ENCODE assay signal across 9 mouse cellular contexts in the genomic region with DNA sequence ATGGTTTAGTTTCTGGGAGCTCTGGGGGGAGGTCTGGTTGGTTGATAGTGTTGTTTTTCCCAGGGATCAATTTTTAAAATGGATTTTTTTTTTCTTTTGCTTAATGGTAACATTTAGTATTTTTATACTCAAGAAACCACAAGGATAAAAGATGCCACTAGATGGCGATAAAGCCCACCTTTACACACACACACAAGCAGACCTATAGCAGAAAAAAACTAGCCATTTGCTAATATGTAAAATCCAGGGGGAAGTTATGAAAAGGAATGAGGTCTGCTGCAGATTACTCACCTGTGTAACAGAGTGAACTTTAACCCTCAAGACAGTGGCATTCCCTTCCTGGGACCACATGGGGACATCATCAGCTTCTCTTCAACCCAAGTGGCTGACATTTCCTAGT. TPM values are rescaled to one million over a fixed set of nuclear protein-coding genes. Genes with fewer than 3 reads are reported as not detected.
A peak's percentile ranks its signal among the peaks of the same experiment; 100 is the strongest.
DNase-seq lines count a peak whose midpoint lies in the region; ATAC-seq lines count a peak whose summit lies in the region.
"Had no signal": no experiment of that assay in that cellular context is flagged by ENCODE, and none has a peak within 500 bp of the region (broad histone marks: within the 10 kb centered on the region; RNA-seq: fewer than 3 reads in every experiment).

No protein-coding gene starts in this region.

- H3K9ac ChIP-seq in hindbrain, embryonic 16.5 days (ENCODE audit: low read depth, low read length) = no peak overlapping the region
- H3K9ac ChIP-seq: midbrain, embryonic 12.5 days had no signal

- no peak overlapping the region for H3K4me2 ChIP-seq in hindbrain, embryonic 16.5 days (ENCODE audit: low read length)
- H3K4me2 ChIP-seq: midbrain, embryonic 12.5 days had no signal

- no peaks in the 10 kb centered on the region for H3K27me3 ChIP-seq in hindbrain, embryonic 16.5 days (replicated peaks; ENCODE audit: control insufficient read depth, insufficient read depth, low read length)
- H3K27me3 ChIP-seq: midbrain, embryonic 12.5 days had no signal

- peak; percentile 74 for ATAC-seq in hindbrain, embryonic 16.5 days
- ATAC-seq in monocyte, adult 5-6 weeks (replicated peaks; ENCODE audit: insufficient number of reproducible peaks, low FRiP score, low TSS enrichment, poor library complexity, severe bottlenecking) = no peak

- DNase-seq in adrenal gland, adult 2 months = peak; percentile 18
- no peak for DNase-seq in adrenal gland, postnatal 4 days (ENCODE audit: low spot score in 2 of 2)
- peak; percentile 43 for DNase-seq in left cerebral cortex, adult 11 months (ENCODE audit: low spot score)
- DNase-seq in left cerebral cortex, adult 8-10 months (ENCODE audit: low spot score in 2 of 2) = no peak
- peak; percentile 52 for DNase-seq in brain, embryonic 18.5 days (ENCODE audit: low read depth, low spot score)
- DNase-seq in lung, postnatal 25 days (ENCODE audit: low spot score) = peak; percentile 49

- no peak overlapping the region for H3K4me3 ChIP-seq in hindbrain, embryonic 16.5 days (ENCODE audit: low read length)
- H3K4me3 ChIP-seq: midbrain, embryonic 12.5 days had no signal

- no peaks in the 10 kb centered on the region for H3K9me3 ChIP-seq in hindbrain, embryonic 16.5 days (ENCODE audit: control insufficient read depth, low read length)
- H3K9me3 ChIP-seq: midbrain, embryonic 12.5 days had no signal

- H3K27ac ChIP-seq in hindbrain, embryonic 16.5 days (ENCODE audit: low read depth, low read length) = no peak overlapping the region
- H3K27ac ChIP-seq: midbrain, embryonic 12.5 days had no signal

- H3K4me1 ChIP-seq in hindbrain, embryonic 16.5 days (ENCODE audit: control insufficient read depth, insufficient read depth, low read depth, low read length) = no peaks in the 10 kb centered on the region
- H3K4me1 ChIP-seq: midbrain, embryonic 12.5 days had no signal

- WGBS in hindbrain, embryonic 16.5 days = 0% methylated on average over 1 of the region's 1 CpGs

- no peaks in the 10 kb centered on the region for H3K36me3 ChIP-seq in hindbrain, embryonic 16.5 days (ENCODE audit: control insufficient read depth, insufficient read depth, low read length)
- H3K36me3 ChIP-seq: midbrain, embryonic 12.5 days had no signal

RNA-seq across cellular contexts. Expression of gene Pced1b, which starts 51.3 kb away (rescaled TPM):
- 10 to 100 TPM; 17.9 to 25.7 TPM for total RNA-seq in adrenal gland, adult 2 months (2021)
- polyA plus RNA-seq in adrenal gland, adult 2 months (2012; rRNA removed) = 27.5 and 30.1 TPM in 2 replicates
- 10 to 100 TPM; 30.5 to 31.6 TPM for total RNA-seq in adrenal gland, postnatal 4 days (2021)
- 10 to 100 TPM in 2 of 4 experiments, 1 to 10 TPM in 2; 9.4 to 10.7 (median 9.9) TPM for total RNA-seq in left cerebral cortex, adult 8-10 months (2022)
- 4.5 and 4.9 TPM in 2 replicates for polyA plus RNA-seq in hindbrain, embryonic 16.5 days (2015; fragmentation: Nextera tagmentation; extraction: Ambion mirVana)
- total RNA-seq in monocyte, adult 5-6 weeks (2017) = 1.2 to 24.9 TPM (median 1.6 TPM) in 3 replicates

RNA-seq across cellular contexts. Expression of gene Amigo2, which starts 51.5 kb away (rescaled TPM):
- total RNA-seq in adrenal gland, adult 2 months (2021) = 10 to 100 TPM in 1 of 2 experiments, 1 to 10 TPM in 1; 7.1 to 11.1 TPM
- polyA plus RNA-seq in adrenal gland, adult 2 months (2012; rRNA removed) = 0.60 and 0.88 TPM in 2 replicates
- 10 to 100 TPM; 14.9 to 15.2 TPM for total RNA-seq in adrenal gland, postnatal 4 days (2021)
- 1 to 10 TPM; 6.0 to 8.5 (median 7.3) TPM for total RNA-seq in left cerebral cortex, adult 8-10 months (2022)
- 10.8 and 11.3 TPM in 2 replicates for polyA plus RNA-seq in hindbrain, embryonic 16.5 days (2015; fragmentation: Nextera tagmentation; extraction: Ambion mirVana)
- total RNA-seq in monocyte, adult 5-6 weeks (2017) = 1.9 to 6.0 TPM (median 2.6 TPM) in 3 replicates

Comparison
In these comparisons a context has a peak if more than half of its experiments do, and no peak if none do; other contexts are left out.
1. DNase-seq: peak in adrenal gland, adult 2 months (single experiment), left cerebral cortex, adult 11 months (single experiment), brain, embryonic 18.5 days (single experiment) and lung, postnatal 25 days (single experiment); none in adrenal gland, postnatal 4 days (0 of 2) and left cerebral cortex, adult 8-10 months (0 of 2).